Mouse (Mus musculus): ENCODE data around the gene Sfi1.
"Not testable (repeated sequence)": the region's sequence is repeated elsewhere in the genome, so short reads cannot be mapped to it uniquely, and the experiment has no call there.

DNA sequence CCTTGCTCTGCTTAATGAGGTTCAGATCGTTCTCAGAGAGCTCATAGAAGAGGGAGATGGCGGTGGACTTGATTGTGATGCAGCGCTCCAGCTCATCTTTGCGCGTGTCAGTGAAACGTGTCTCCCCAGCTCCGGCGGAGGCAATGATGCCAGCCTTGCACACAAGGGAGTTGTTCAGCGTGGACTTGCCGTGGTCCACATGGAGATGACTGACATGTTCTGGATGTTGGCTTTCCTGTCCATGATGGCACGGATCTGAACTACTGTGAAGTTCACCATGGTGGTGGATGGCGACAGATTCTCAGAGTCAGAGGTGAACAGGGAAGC is 42.6 kb downstream of the Sfi1 start:
- not testable (repeated sequence) for TF ChIP-seq CTCF (IDR thresholded peaks at IDR 0.05; ENCODE audit: insufficient read depth, low read length); POLR2A (IDR thresholded peaks at IDR 0.05; ENCODE audit: borderline replicate concordance, extremely low read depth, low read depth, low read length)

Measured in lung, adult 2 months (tissue).